Mouse (Mus musculus) lung, postnatal 36 days (tissue): ENCODE measurements around the gene Gtf2e1.

Source experiments
- DNase-seq: peaks from one replicate; pipeline ENCODE4 v3.0.0; 2022; ENCODE audit warnings: mixed read lengths

Gtf2e1 gene

GRCm38 (mm10) chr16:37540776-37541175, 1.2 kb upstream of the Gtf2e1 start:
- no peak for DNase-seq

GRCm38 (mm10) chr16:37539240-37539610, 364 bp downstream of the Gtf2e1 start:
- no peak for DNase-seq

- DNase-seq, result no peak
These were observed 6.1 kb downstream of the Gtf2e1 start for GRCm38 (mm10) chr16:37533369-37534068.

- no peak for DNase-seq
These were observed 7.5 kb downstream of the Gtf2e1 start for GRCm38 (mm10) chr16:37532046-37532445.

- DNase-seq, result no peak
These were observed 9.4 kb downstream of the Gtf2e1 start for GRCm38 (mm10) chr16:37530170-37530569.

- DNase-seq, result no peak
These were observed 12.8 kb downstream of the Gtf2e1 start for GRCm38 (mm10) chr16:37526688-37527223.

- DNase-seq, result no peak
These were observed 14.5 kb downstream of the Gtf2e1 start for GRCm38 (mm10) chr16:37525121-37525520.

- no peak for DNase-seq
These were observed 17.4 kb downstream of the Gtf2e1 start for GRCm38 (mm10) chr16:37522100-37522697.

- no peak for DNase-seq
These were observed 19.2 kb downstream of the Gtf2e1 start for GRCm38 (mm10) chr16:37520190-37521040.

- no peak for DNase-seq
These were observed 19.9 kb downstream of the Gtf2e1 start for GRCm38 (mm10) chr16:37519721-37520120.

GRCm38 (mm10) chr16:37518662-37519061, 20.9 kb downstream of the Gtf2e1 start:
- DNase-seq, result no peak

- no peak for DNase-seq
These were observed 21.9 kb downstream of the Gtf2e1 start for GRCm38 (mm10) chr16:37517596-37518211.

GRCm38 (mm10) chr16:37516376-37516993, 23.1 kb downstream of the Gtf2e1 start:
- DNase-seq, result no peak

- DNase-seq, result no peak
These were observed 24.9 kb downstream of the Gtf2e1 start for GRCm38 (mm10) chr16:37514644-37515043.

GRCm38 (mm10) chr16:37511489-37511888, 28.1 kb downstream of the Gtf2e1 start:
- no peak for DNase-seq

GRCm38 (mm10) chr16:37506751-37507150, 32.8 kb downstream of the Gtf2e1 start:
- DNase-seq, result no peak

- no peak for DNase-seq
These were observed 35.1 kb downstream of the Gtf2e1 start for GRCm38 (mm10) chr16:37504517-37504916.

- no peak for DNase-seq
These were observed 41.0 kb downstream of the Gtf2e1 start for GRCm38 (mm10) chr16:37498581-37498980.

- DNase-seq, result no peak
These were observed 44.6 kb downstream of the Gtf2e1 start for GRCm38 (mm10) chr16:37495017-37495416.

- DNase-seq, result no peak
These were observed 52.6 kb downstream of the Gtf2e1 start for GRCm38 (mm10) chr16:37486826-37487612.
